Mouse (Mus musculus) liver, adult 2 months (tissue): ENCODE data around the gene Fam207a.

Experiments used
- CTCF ChIP-seq: fragments of 200-500 bp; IDR thresholded peaks from 2 replicates; pipeline ENCODE4 v1.5.1; 2011; ENCODE audit warnings: low read depth, low read length, control low read depth
- POLR2A ChIP-seq: fragments of 200-500 bp; IDR thresholded peaks from 2 replicates; pipeline ENCODE4 v1.6.1; 2011; ENCODE audit warnings: low read length, control low read depth; ENCODE audit not compliant: insufficient read depth; ENCODE audit errors: extremely low read depth

DNA sequence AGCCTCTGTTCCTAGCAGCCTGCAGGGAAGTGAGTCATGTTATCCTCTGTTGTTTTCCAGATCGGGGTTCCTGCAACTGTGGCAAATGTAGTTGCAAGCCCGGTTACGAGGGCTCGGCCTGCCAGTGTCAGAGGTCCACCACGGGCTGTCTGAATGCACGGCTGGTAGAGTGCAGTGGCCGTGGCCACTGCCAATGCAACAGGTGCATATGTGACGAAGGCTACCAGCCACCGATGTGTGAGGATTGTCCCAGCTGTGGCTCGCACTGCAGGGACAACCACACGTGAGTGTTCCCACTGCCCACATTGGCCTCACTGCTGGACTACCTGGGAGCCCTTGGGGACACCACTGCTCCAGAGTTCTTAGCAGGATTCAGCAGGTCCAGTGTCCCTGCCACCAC lies 44.5 kb upstream of the Fam207a start:
- no peak for TF ChIP-seq POLR2A
- TF ChIP-seq CTCF = no peak
